Mouse (Mus musculus): Measurements from ENCODE around the gene Grip1.

Gene Grip1

GRCm38 (mm10) chr10:119458991-119459390, 5.4 kb downstream of the Grip1 start:
- no peak for DNase-seq (ENCODE audit: low spot score)

GRCm38 (mm10) chr10:119463345-119463744, 9.7 kb downstream of the Grip1 start:
- DNase-seq (ENCODE audit: low spot score): no peak

- no peak for DNase-seq (ENCODE audit: low spot score)
Measured at GRCm38 (mm10) chr10:119463793-119464192, 10.2 kb downstream of the Grip1 start.

- DNase-seq (ENCODE audit: low spot score): no peak
Measured at GRCm38 (mm10) chr10:119467976-119468375, 14.3 kb downstream of the Grip1 start.

GRCm38 (mm10) chr10:119470096-119470495, 16.5 kb downstream of the Grip1 start:
- DNase-seq (ENCODE audit: low spot score): no peak

- DNase-seq (ENCODE audit: low spot score): no peak
Measured at GRCm38 (mm10) chr10:119475166-119475565, 21.5 kb downstream of the Grip1 start.

- no peak for DNase-seq (ENCODE audit: low spot score)
Measured at GRCm38 (mm10) chr10:119477661-119478060, 24.0 kb downstream of the Grip1 start.

GRCm38 (mm10) chr10:119483068-119483705, 29.6 kb downstream of the Grip1 start:
- DNase-seq (ENCODE audit: low spot score): no peak

GRCm38 (mm10) chr10:119483766-119484165, 30.1 kb downstream of the Grip1 start:
- DNase-seq (ENCODE audit: low spot score): no peak

- DNase-seq (ENCODE audit: low spot score): no peak
Measured at GRCm38 (mm10) chr10:119486936-119487335, 33.3 kb downstream of the Grip1 start.

GRCm38 (mm10) chr10:119490831-119491230, 37.2 kb downstream of the Grip1 start:
- no peak for DNase-seq (ENCODE audit: low spot score)

GRCm38 (mm10) chr10:119495317-119495716, 41.7 kb downstream of the Grip1 start:
- no peak for DNase-seq (ENCODE audit: low spot score)

- peak; percentile 47 for DNase-seq (ENCODE audit: low spot score)
Measured at GRCm38 (mm10) chr10:119496221-119496620, 42.6 kb downstream of the Grip1 start.

GRCm38 (mm10) chr10:119521686-119522085, 68.1 kb downstream of the Grip1 start:
- DNase-seq (ENCODE audit: low spot score): no peak

- DNase-seq (ENCODE audit: low spot score): no peak
Measured at GRCm38 (mm10) chr10:119525730-119526129, 72.1 kb downstream of the Grip1 start.

GRCm38 (mm10) chr10:119534852-119535251, 81.2 kb downstream of the Grip1 start:
- DNase-seq (ENCODE audit: low spot score): no peak

GRCm38 (mm10) chr10:119541655-119542054, 88.0 kb downstream of the Grip1 start:
- no peak for DNase-seq (ENCODE audit: low spot score)

- no peak for DNase-seq (ENCODE audit: low spot score)
Measured at GRCm38 (mm10) chr10:119543771-119544170, 90.1 kb downstream of the Grip1 start.

- no peak for DNase-seq (ENCODE audit: low spot score)
Measured at GRCm38 (mm10) chr10:119544743-119545142, 91.1 kb downstream of the Grip1 start.

GRCm38 (mm10) chr10:119547875-119548274, 94.2 kb downstream of the Grip1 start:
- no peak for DNase-seq (ENCODE audit: low spot score)

GRCm38 (mm10) chr10:119548774-119549173, 95.1 kb downstream of the Grip1 start:
- DNase-seq (ENCODE audit: low spot score): no peak

GRCm38 (mm10) chr10:119550630-119551029, 97.0 kb downstream of the Grip1 start:
- no peak for DNase-seq (ENCODE audit: low spot score)

GRCm38 (mm10) chr10:119556346-119556745, 102.7 kb downstream of the Grip1 start:
- DNase-seq (ENCODE audit: low spot score): no peak

GRCm38 (mm10) chr10:119558432-119558831, 104.8 kb downstream of the Grip1 start:
- DNase-seq (ENCODE audit: low spot score): no peak
